Mouse (Mus musculus) brain, embryonic 14.5 days (tissue): Measurements from ENCODE around the gene Il1f10.

Source experiments
- CTCF ChIP-seq: fragments of 200-500 bp; IDR thresholded peaks from 2 replicates; pipeline ENCODE4 v1.5.1; 2012; ENCODE audit warnings: inconsistent platforms, mild to moderate bottlenecking, moderate library complexity, borderline replicate concordance; ENCODE audit not compliant: insufficient read depth, insufficient read length; ENCODE audit errors: extremely low read depth
- POLR2A ChIP-seq: fragments of 200-500 bp; IDR thresholded peaks from 2 replicates; pipeline ENCODE4 v1.6.1; 2012; ENCODE audit warnings: mild to moderate bottlenecking, inconsistent platforms, borderline replicate concordance; ENCODE audit not compliant: poor library complexity, insufficient read depth, insufficient read length, severe bottlenecking; ENCODE audit errors: extremely low read depth

GRCm38 (mm10) chr2:24311302-24312001 is 20.5 kb downstream of the Il1f10 start:
- TF ChIP-seq CTCF: no peak
- TF ChIP-seq POLR2A: no peak
